Mouse (Mus musculus) cortical plate, adult 2 months (tissue): ENCODE results near the gene 1700056E22Rik.

Source experiments
- CTCF ChIP-seq: fragments of 200-500 bp; IDR thresholded peaks from 2 replicates; pipeline ENCODE4 v1.5.1; 2011; ENCODE audit warnings: mild to moderate bottlenecking, control low read depth, low read length; ENCODE audit not compliant: insufficient read depth; ENCODE audit errors: extremely low read depth
- POLR2A ChIP-seq: fragments of 200-500 bp; IDR thresholded peaks from 2 replicates; pipeline ENCODE4 v1.6.1; 2011; ENCODE audit warnings: mild to moderate bottlenecking, low read length, control low read depth; ENCODE audit not compliant: insufficient read depth; ENCODE audit errors: extremely low read depth

GRCm38 (mm10) chr1:184076756-184077155 lies 42.7 kb upstream of the 1700056E22Rik start:
- no peak for TF ChIP-seq POLR2A
- no peak for TF ChIP-seq CTCF
